Comparison of ENCODE assay signal across 8 mouse cellular contexts in the genomic region with DNA sequence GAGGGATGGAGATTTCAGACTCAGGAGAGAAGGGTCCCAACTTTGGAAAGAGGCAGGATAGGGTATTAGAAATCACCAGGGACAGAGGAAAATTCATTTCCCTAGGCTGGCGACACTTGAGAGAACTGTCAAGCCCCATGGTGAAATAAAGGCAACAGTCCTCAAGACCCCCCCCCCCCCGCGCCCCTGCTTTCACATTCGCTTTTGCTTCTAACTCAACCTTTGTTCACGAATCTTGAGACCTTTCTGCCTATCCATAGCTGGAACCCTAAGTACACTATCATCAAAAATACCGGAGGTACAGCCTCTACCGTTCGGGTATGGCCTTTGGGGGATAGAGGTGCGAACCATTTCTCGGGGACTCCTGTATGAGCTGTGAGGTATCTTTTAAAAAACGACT. TPM values are rescaled to one million over a fixed set of nuclear protein-coding genes. Genes with fewer than 3 reads are reported as not detected.
DNase-seq lines count a peak whose midpoint lies in the region; ATAC-seq and TF ChIP-seq lines count a peak whose summit lies in the region.

No protein-coding gene starts in this region.

- H3K4me1 ChIP-seq in embryonic facial prominence, embryonic 12.5 days, result peaks cover 21% of the 10 kb centered on the region
- H3K4me1 ChIP-seq in intestine, embryonic 14.5 days (replicated peaks; ENCODE audit: control insufficient read depth, insufficient read depth, low read length), result peaks cover 24% of the 10 kb centered on the region

- peak overlapping the region; percentile 91 for H3K4me2 ChIP-seq in embryonic facial prominence, embryonic 12.5 days (replicated peaks)
- H3K4me2 ChIP-seq in intestine, embryonic 14.5 days (ENCODE audit: low read length), result peak overlapping the region; percentile 41

- 63% methylated on average over 11 of the region's 11 CpGs for WGBS in embryonic facial prominence, embryonic 12.5 days
- 63% methylated on average over 11 of the region's 11 CpGs for WGBS in intestine, embryonic 14.5 days

- peak overlapping the region; percentile 63 for H3K4me3 ChIP-seq in layer of hippocampus, adult 2 months
- H3K4me3 ChIP-seq in embryonic facial prominence, embryonic 12.5 days, result peak overlapping the region; percentile 100
- peak overlapping the region; percentile 93 for H3K4me3 ChIP-seq in intestine, embryonic 14.5 days (ENCODE audit: low read depth, low read length)

- H3K27me3 ChIP-seq in embryonic facial prominence, embryonic 12.5 days, result no peaks in the 10 kb centered on the region
- H3K27me3 ChIP-seq in intestine, embryonic 14.5 days (replicated peaks; ENCODE audit: control insufficient read depth, insufficient read depth, low read length), result no peaks in the 10 kb centered on the region

- H3K9ac ChIP-seq in embryonic facial prominence, embryonic 12.5 days, result no peak overlapping the region
- peak overlapping the region; percentile 94; the same call in 1 of the 2 replicates for H3K9ac ChIP-seq in intestine, embryonic 14.5 days (ENCODE audit: low read length)

- DNase-seq in layer of hippocampus, adult 2 months (ENCODE audit: low spot score in 2 of 2), result no peak
- DNase-seq in layer of hippocampus, postnatal 14 days (ENCODE audit: low spot score in 2 of 2), result no peak
- DNase-seq in intestine, embryonic 14.5 days (ENCODE audit: low spot score), result no peak
- peak; percentile 61 for DNase-seq in naive thymus-derived CD4-positive, alpha-beta T cell, adult 2 months (ENCODE audit: low read depth)
- no peak for DNase-seq in left cerebral cortex, postnatal 14 days (ENCODE audit: low spot score in 2 of 2)
- DNase-seq in spleen, postnatal 4 days (ENCODE audit: low spot score in 2 of 2), result no peak
- no peak for DNase-seq in kidney, postnatal 14 days

- intact Hi-C loops in left cerebral cortex, postnatal 14 days (cut with DNase I), result loop anchor here (2.0 kb wide), 1 partner anchor 59 kb away; the partner anchor contains the start of gene Srsf1

- peaks cover 14% of the 10 kb centered on the region for H3K36me3 ChIP-seq in embryonic facial prominence, embryonic 12.5 days
- peaks cover 10% of the 10 kb centered on the region for H3K36me3 ChIP-seq in intestine, embryonic 14.5 days (ENCODE audit: control insufficient read depth, insufficient read depth, low read length)

- H3K9me3 ChIP-seq in embryonic facial prominence, embryonic 12.5 days, result no peaks in the 10 kb centered on the region
- H3K9me3 ChIP-seq in intestine, embryonic 14.5 days (ENCODE audit: control insufficient read depth, low read length), result no peaks in the 10 kb centered on the region

- no peak for TF ChIP-seq CTCF in layer of hippocampus, adult 2 months (conservative IDR thresholded peaks at IDR 0.05)

- no peak for ATAC-seq in embryonic facial prominence, embryonic 12.5 days (ENCODE audit: insufficient number of reproducible peaks, insufficient read depth, low FRiP score, low TSS enrichment)
- ATAC-seq in intestine, embryonic 14.5 days (replicated peaks; ENCODE audit: low FRiP score, low TSS enrichment, low read depth), result no peak

- peak overlapping the region; percentile 99 for H3K27ac ChIP-seq in layer of hippocampus, adult 2 months
- peak overlapping the region; percentile 95 for H3K27ac ChIP-seq in embryonic facial prominence, embryonic 12.5 days
- peak overlapping the region; percentile 58 for H3K27ac ChIP-seq in intestine, embryonic 14.5 days (ENCODE audit: low read depth)

RNA-seq across cellular contexts. Expression of gene Dynll2, which starts 0.5 kb away (rescaled TPM):
- total RNA-seq in layer of hippocampus, adult 2 months (2021), result 100 to 1,000 TPM; 447 to 467 TPM
- total RNA-seq in layer of hippocampus, postnatal 14 days (2021), result 100 to 1,000 TPM; 406 to 432 TPM
- polyA plus RNA-seq in embryonic facial prominence, embryonic 12.5 days (2016; fragmentation: Nextera tagmentation; extraction: Ambion mirVana), result 25.5 and 28.2 TPM in 2 replicates
- 14.1 and 20.4 TPM in 2 replicates for polyA plus RNA-seq in intestine, embryonic 14.5 days (2014; fragmentation: Nextera tagmentation; extraction: Ambion mirVana)
- 100 to 1,000 TPM; 424 to 478 TPM for total RNA-seq in left cerebral cortex, postnatal 14 days (2021)

RNA-seq across cellular contexts. Expression of gene Srsf1, which starts 59.3 kb away (rescaled TPM):
- 100 to 1,000 TPM; 234 TPM for total RNA-seq in layer of hippocampus, adult 2 months (2021)
- total RNA-seq in layer of hippocampus, postnatal 14 days (2021), result 100 to 1,000 TPM; 202 to 214 TPM
- polyA plus RNA-seq in embryonic facial prominence, embryonic 12.5 days (2016; fragmentation: Nextera tagmentation; extraction: Ambion mirVana), result 477 and 513 TPM in 2 replicates
- 334 and 353 TPM in 2 replicates for polyA plus RNA-seq in intestine, embryonic 14.5 days (2014; fragmentation: Nextera tagmentation; extraction: Ambion mirVana)
- 100 to 1,000 TPM; 171 to 177 TPM for total RNA-seq in left cerebral cortex, postnatal 14 days (2021)
